Mouse (Mus musculus): ENCODE measurements around the gene Tex10.
"Not testable (repeated sequence)": the region's sequence is repeated elsewhere in the genome, so short reads cannot be mapped to it uniquely, and the experiment has no call there.

Tex10 gene

GRCm38 (mm10) chr4:48472792-48473650 is at the start of gene Tex10:
TSS of gene Tex10 (minus strand) at chr4:48473459.
- peak; percentile 94 for DNase-seq

- DNase-seq, result no peak
Observed at GRCm38 (mm10) chr4:48510861-48511260, 37.6 kb upstream of the Tex10 start.

- DNase-seq, result no peak
Observed at GRCm38 (mm10) chr4:48492510-48492909, 19.3 kb upstream of the Tex10 start.

GRCm38 (mm10) chr4:48491290-48491743 is 18.1 kb upstream of the Tex10 start:
- no peak for DNase-seq

GRCm38 (mm10) chr4:48488916-48489315 is 15.7 kb upstream of the Tex10 start:
- DNase-seq, result no peak

GRCm38 (mm10) chr4:48481287-48481686 is 8.0 kb upstream of the Tex10 start:
- peak; percentile 58 for DNase-seq

- no peak for DNase-seq
Observed at GRCm38 (mm10) chr4:48473651-48474011, 372 bp upstream of the Tex10 start.

GRCm38 (mm10) chr4:48472052-48472791 is 1.0 kb downstream of the Tex10 start:
- no peak for DNase-seq

- no peak for DNase-seq
Observed at GRCm38 (mm10) chr4:48470977-48471376, 2.3 kb downstream of the Tex10 start.

GRCm38 (mm10) chr4:48461060-48461459 is 12.2 kb downstream of the Tex10 start:
- no peak for DNase-seq

- no peak for DNase-seq
Observed at GRCm38 (mm10) chr4:48458436-48458835, 14.8 kb downstream of the Tex10 start.

GRCm38 (mm10) chr4:48454106-48454773 is 19.0 kb downstream of the Tex10 start:
- DNase-seq, result peak; percentile 11

- no peak for DNase-seq
Observed at GRCm38 (mm10) chr4:48428054-48428453, 45.2 kb downstream of the Tex10 start.

- DNase-seq, result no peak
Observed at GRCm38 (mm10) chr4:48427413-48427812, 45.8 kb downstream of the Tex10 start.

- DNase-seq, result no peak
Observed at GRCm38 (mm10) chr4:48423738-48424137, 49.5 kb downstream of the Tex10 start.

GRCm38 (mm10) chr4:48422633-48423032 is 50.6 kb downstream of the Tex10 start:
- DNase-seq, result no peak

GRCm38 (mm10) chr4:48418831-48419468 is 54.3 kb downstream of the Tex10 start:
- DNase-seq, result no peak

- no peak for DNase-seq
Observed at GRCm38 (mm10) chr4:48415838-48416335, 57.4 kb downstream of the Tex10 start.

GRCm38 (mm10) chr4:48413473-48413872 is 59.8 kb downstream of the Tex10 start:
- no peak for DNase-seq

- DNase-seq, result peak; percentile 56
Observed at GRCm38 (mm10) chr4:48407350-48408039, 65.8 kb downstream of the Tex10 start.

- not testable (repeated sequence) for DNase-seq
Observed at GRCm38 (mm10) chr4:48405724-48406491, 67.4 kb downstream of the Tex10 start.

Data from lung, postnatal 10 days (tissue).